Mouse (Mus musculus) midbrain, embryonic 15.5 days (tissue): ENCODE measurements around the gene Chrd. TPM values are rescaled to one million over a fixed set of nuclear protein-coding genes. Genes with fewer than 3 reads are reported as not detected.

ENCODE experiments used
- ATAC-seq: fragments of 200-750 bp; cut with Nextera tagmentation; replicated peaks from 2 replicates; pipeline ENCODE4 v1.8.0; 2017; ENCODE audit warnings: moderate TSS enrichment
- H3K27ac ChIP-seq: fragments of 300-500 bp; sonication (generic); 2 replicates; pipeline ENCODE4 v1.5.1; 2015; ENCODE audit warnings: mild to moderate bottlenecking, inconsistent platforms
- H3K27me3 ChIP-seq: fragments of 300-500 bp; sonication (generic); replicated peaks from 2 replicates; pipeline ENCODE4 v1.6.1; 2015; ENCODE audit warnings: inconsistent platforms
- H3K36me3 ChIP-seq: fragments of 300-500 bp; sonication (generic); replicated peaks from 2 replicates; pipeline ENCODE4 v1.6.1; 2015; ENCODE audit warnings: inconsistent platforms
- H3K4me1 ChIP-seq: fragments of 300-500 bp; sonication (generic); 2 replicates; pipeline ENCODE4 v1.6.1; 2015; ENCODE audit warnings: inconsistent platforms
- H3K4me2 ChIP-seq: fragments of 300-500 bp; sonication (generic); 2 replicates; pipeline ENCODE4 v1.6.1; 2015; ENCODE audit warnings: inconsistent platforms, mild to moderate bottlenecking, moderate library complexity
- H3K4me3 ChIP-seq: fragments of 300-500 bp; sonication (generic); 2 replicates; pipeline ENCODE4 v1.5.1; 2015; ENCODE audit warnings: mild to moderate bottlenecking, inconsistent platforms
- H3K9ac ChIP-seq: fragments of 300-500 bp; sonication (generic); 2 replicates; pipeline ENCODE4 v1.6.1; 2015; ENCODE audit warnings: mild to moderate bottlenecking, inconsistent platforms
- H3K9me3 ChIP-seq: fragments of 300-500 bp; sonication (generic); 2 replicates; pipeline ENCODE4 v1.6.1; 2016; ENCODE audit warnings: inconsistent platforms
- WGBS: fragments of 180-500 bp; shearing (Covaris S2); methylation state at CpG from one replicate; pipeline ENCODE4 v1.1.7; 2015; ENCODE audit warnings: mixed read lengths; 5-methylcytosine and 5-hydroxymethylcytosine counted together
- polyA plus RNA-seq: library from polyadenylated mRNA; unstranded; fragments of >200 nt; fragmentation: Nextera tagmentation; extraction: Ambion mirVana; gene quantifications from 2 replicates; pipeline ENCODE4 v1.2.1, GENCODE M21; 2015

The Chrd gene
- polyA plus RNA-seq, 1 experiment from 2014 or later = 5.7 TPM

- H3K27ac ChIP-seq = no peak overlapping the region
- H3K4me2 ChIP-seq = no peak overlapping the region
- no peaks in the 10 kb centered on the region for H3K27me3 ChIP-seq
- H3K9me3 ChIP-seq = no peaks in the 10 kb centered on the region
- 81% methylated on average over 7 of the region's 7 CpGs for WGBS
- peaks cover 11% of the 10 kb centered on the region; the same call in 1 of the 2 replicates for H3K36me3 ChIP-seq
- no peaks in the 10 kb centered on the region for H3K4me1 ChIP-seq
- H3K4me3 ChIP-seq = no peak overlapping the region
- no peak overlapping the region for H3K9ac ChIP-seq
- ATAC-seq = no peak
Observed at GRCm38 (mm10) chr16:20725321-20725720, 7.6 kb upstream of the Chrd start.

- no peak overlapping the region for H3K27ac ChIP-seq
- no peak overlapping the region for H3K9ac ChIP-seq
- H3K27me3 ChIP-seq = no peaks in the 10 kb centered on the region
- no peaks in the 10 kb centered on the region for H3K9me3 ChIP-seq
- H3K4me3 ChIP-seq = no peak overlapping the region
- H3K36me3 ChIP-seq = peaks cover 11% of the 10 kb centered on the region; the same call in 1 of the 2 replicates
- no peak for ATAC-seq
- no peak overlapping the region for H3K4me2 ChIP-seq
- H3K4me1 ChIP-seq = no peaks in the 10 kb centered on the region
- 82% methylated on average over 4 of the region's 4 CpGs for WGBS
Observed at GRCm38 (mm10) chr16:20725750-20726149, 7.2 kb upstream of the Chrd start.

- WGBS = 67% methylated on average over 1 of the region's 1 CpGs
Observed at GRCm38 (mm10) chr16:20726384-20726783, 6.5 kb upstream of the Chrd start.

GRCm38 (mm10) chr16:20730293-20730711, 2.6 kb upstream of the Chrd start:
- H3K27me3 ChIP-seq = peaks cover 15% of the 10 kb centered on the region
- no peak overlapping the region for H3K9ac ChIP-seq
- no peak overlapping the region for H3K4me3 ChIP-seq
- no peaks in the 10 kb centered on the region for H3K9me3 ChIP-seq
- no peak for ATAC-seq
- H3K4me1 ChIP-seq = peaks cover 15% of the 10 kb centered on the region
- WGBS = 40% methylated on average over 5 of the region's 5 CpGs
- H3K36me3 ChIP-seq = no peaks in the 10 kb centered on the region
- H3K4me2 ChIP-seq = no peak overlapping the region
- no peak overlapping the region for H3K27ac ChIP-seq

More at GRCm38 (mm10) chr16:20726384-20726783, 6.5 kb upstream of the Chrd start:
- ATAC-seq = no peak
- no peaks in the 10 kb centered on the region for H3K27me3 ChIP-seq
- H3K36me3 ChIP-seq = peaks cover 11% of the 10 kb centered on the region; the same call in 1 of the 2 replicates
- no peak overlapping the region for H3K9ac ChIP-seq
- no peak overlapping the region for H3K27ac ChIP-seq
- H3K4me3 ChIP-seq = no peak overlapping the region
- H3K4me1 ChIP-seq = no peaks in the 10 kb centered on the region
- no peaks in the 10 kb centered on the region for H3K9me3 ChIP-seq
- no peak overlapping the region for H3K4me2 ChIP-seq

GRCm38 (mm10) chr16:20731688-20732087, 1.2 kb upstream of the Chrd start:
- 0 out of 2 replicates have a peak overlapping the region, but pooled peaks have one; percentile 67 for H3K27ac ChIP-seq
- H3K4me2 ChIP-seq = no peak overlapping the region
- ATAC-seq = no peak
- H3K27me3 ChIP-seq = peaks cover 25% of the 10 kb centered on the region
- no peaks in the 10 kb centered on the region for H3K9me3 ChIP-seq
- H3K9ac ChIP-seq = no peak overlapping the region
- WGBS = 61% methylated on average over 5 of the region's 5 CpGs
- peaks cover 15% of the 10 kb centered on the region for H3K4me1 ChIP-seq
- no peak overlapping the region for H3K4me3 ChIP-seq
- no peaks in the 10 kb centered on the region for H3K36me3 ChIP-seq

- Histone ChIP-seq H3K27ac (peak overlapping the region; percentile 67), H3K4me3 (peak overlapping the region; percentile 74), H3K9me3 (no peaks in the 10 kb centered on the region), H3K4me1 (peaks cover 15% of the 10 kb centered on the region), H3K4me2 (peak overlapping the region; percentile 89), H3K9ac (peak overlapping the region; percentile 84), H3K27me3 (peaks cover 25% of the 10 kb centered on the region), H3K36me3 (no peaks in the 10 kb centered on the region)
- peak; percentile 50 for ATAC-seq
- 0% methylated on average over 27 of the region's 30 CpGs for WGBS
Observed at GRCm38 (mm10) chr16:20732251-20732924, 539 bp upstream of the Chrd start.

GRCm38 (mm10) chr16:20733731-20734730, 1.1 kb downstream of the Chrd start, which contains the start of gene Thpo:
Thpo (minus strand) TSS chr16:20734511.
- Histone ChIP-seq H3K4me3 (peak within 1 kb of the TSS; percentile 74), H3K27me3 (peaks cover 25% of the 10 kb centered on the region), H3K4me2 (peak within 1 kb of the TSS; percentile 89), H3K36me3 (no peaks in the 10 kb centered on the region), H3K9me3 (no peaks in the 10 kb centered on the region), H3K27ac (no peak within 1 kb of the TSS), H3K4me1 (peaks cover 15% of the 10 kb centered on the region), H3K9ac (peak within 1 kb of the TSS; percentile 84)
- 3% methylated on average over 45 of the region's 45 CpGs for WGBS
- ATAC-seq = no peak

- 72% methylated on average over 5 of the region's 5 CpGs for WGBS
- Histone ChIP-seq H3K9ac (no peak overlapping the region), H3K27ac (no peak overlapping the region), H3K9me3 (no peaks in the 10 kb centered on the region), H3K4me2 (no peak overlapping the region), H3K27me3 (peaks cover 25% of the 10 kb centered on the region), H3K4me3 (no peak overlapping the region), H3K36me3 (no peaks in the 10 kb centered on the region), H3K4me1 (peaks cover 15% of the 10 kb centered on the region)
- ATAC-seq = no peak
Observed at GRCm38 (mm10) chr16:20735651-20736050, 2.7 kb downstream of the Chrd start.

GRCm38 (mm10) chr16:20736168-20736567, 3.2 kb downstream of the Chrd start:
- H3K27me3 ChIP-seq = peaks cover 25% of the 10 kb centered on the region
- H3K4me3 ChIP-seq = no peak overlapping the region
- ATAC-seq = no peak
- no peaks in the 10 kb centered on the region for H3K9me3 ChIP-seq
- H3K27ac ChIP-seq = no peak overlapping the region
- peaks cover 15% of the 10 kb centered on the region for H3K4me1 ChIP-seq
- no peak overlapping the region for H3K4me2 ChIP-seq
- H3K9ac ChIP-seq = no peak overlapping the region
- H3K36me3 ChIP-seq = no peaks in the 10 kb centered on the region
- 88% methylated on average over 7 of the region's 7 CpGs for WGBS

- no peak for ATAC-seq
- H3K9ac ChIP-seq = no peak overlapping the region
- no peak overlapping the region for H3K4me2 ChIP-seq
- no peaks in the 10 kb centered on the region for H3K36me3 ChIP-seq
- no peak overlapping the region for H3K27ac ChIP-seq
- H3K4me1 ChIP-seq = peaks cover 15% of the 10 kb centered on the region
- H3K9me3 ChIP-seq = no peaks in the 10 kb centered on the region
- peaks cover 25% of the 10 kb centered on the region for H3K27me3 ChIP-seq
- no peak overlapping the region for H3K4me3 ChIP-seq
- 82% methylated on average over 5 of the region's 5 CpGs for WGBS
Observed at GRCm38 (mm10) chr16:20736823-20737222, 3.9 kb downstream of the Chrd start.

- Histone ChIP-seq H3K9me3 (no peaks in the 10 kb centered on the region), H3K9ac (no peak overlapping the region), H3K4me3 (no peak overlapping the region), H3K4me1 (no peaks in the 10 kb centered on the region), H3K36me3 (no peaks in the 10 kb centered on the region), H3K27ac (no peak overlapping the region), H3K4me2 (no peak overlapping the region), H3K27me3 (peaks cover 15% of the 10 kb centered on the region)
- 89% methylated on average over 9 of the region's 9 CpGs for WGBS
- no peak for ATAC-seq
Observed at GRCm38 (mm10) chr16:20739845-20740244, 6.9 kb downstream of the Chrd start.

- Histone ChIP-seq H3K4me3 (no peak overlapping the region), H3K36me3 (no peaks in the 10 kb centered on the region), H3K27ac (no peak overlapping the region), H3K4me2 (no peak overlapping the region), H3K9ac (no peak overlapping the region), H3K9me3 (no peaks in the 10 kb centered on the region), H3K4me1 (no peaks in the 10 kb centered on the region), H3K27me3 (no peaks in the 10 kb centered on the region)
- no peak for ATAC-seq
- WGBS = 66% methylated on average over 6 of the region's 6 CpGs
Observed at GRCm38 (mm10) chr16:20746641-20747040, 13.7 kb downstream of the Chrd start.
